Mouse (Mus musculus) olfactory bulb, adult 2 months (tissue): ENCODE measurements at regions not wholly inside any gene's neighbourhood (a gene's known extent, or its start where the extent isn't known, plus 50 kb on each side); places are given as distances from the start of the nearest gene placed in this dataset.

Source experiments
- CTCF ChIP-seq: fragments of 200-500 bp; IDR thresholded peaks from 2 replicates; pipeline ENCODE4 v1.5.1; 2012; ENCODE audit warnings: low read depth, mild to moderate bottlenecking, low read length, moderate library complexity; ENCODE audit not compliant: insufficient read depth
- POLR2A ChIP-seq: fragments of 200-500 bp; IDR thresholded peaks from 2 replicates; pipeline ENCODE4 v1.6.1; 2012; ENCODE audit warnings: mild to moderate bottlenecking, low read depth, low read length, moderate library complexity; ENCODE audit not compliant: insufficient read depth

- TF ChIP-seq POLR2A (no peak), CTCF (no peak)
Measured at GRCm38 (mm10) chr11:32895400-32895799, 71.0 kb upstream of the Smim23 start.
